Mouse (Mus musculus): ENCODE measurements around the gene Lgmn. TPM values are rescaled to one million over a fixed set of nuclear protein-coding genes. Genes with fewer than 3 reads are reported as not detected.

Gene Lgmn
- polyA plus RNA-seq, 1 experiment from 2014 or later = 46.5 TPM

- H3K4me1 ChIP-seq = no peaks in the 10 kb centered on the region
- no peaks in the 10 kb centered on the region; the same call in 1 of the 2 replicates for H3K36me3 ChIP-seq
- WGBS = 89% methylated on average over 10 of the region's 10 CpGs
- H3K27me3 ChIP-seq (ENCODE audit: low read depth, poor library complexity, severe bottlenecking) = no peaks in the 10 kb centered on the region
- DNase-seq (ENCODE audit: low spot score) = no peak
- H3K4me3 ChIP-seq = no peak overlapping the region
- H3K27ac ChIP-seq (replicated peaks) = no peak overlapping the region
- no peaks in the 10 kb centered on the region for H3K9me3 ChIP-seq (replicated peaks)
Measured at GRCm38 (mm10) chr12:102354126-102354984, 85.3 kb downstream of the Lgmn start.

- Histone ChIP-seq H3K4me1 (no peaks in the 10 kb centered on the region), H3K27me3 (ENCODE audit: low read depth, poor library complexity, severe bottlenecking) (no peaks in the 10 kb centered on the region), H3K27ac (replicated peaks) (no peak overlapping the region), H3K4me3 (no peak overlapping the region), H3K36me3 (no peaks in the 10 kb centered on the region), H3K9me3 (replicated peaks) (no peaks in the 10 kb centered on the region)
- DNase-seq (ENCODE audit: low spot score) = no peak
- WGBS = 97% methylated on average over 1 of the region's 1 CpGs
Measured at GRCm38 (mm10) chr12:102350997-102351396, 88.6 kb downstream of the Lgmn start.

- Histone ChIP-seq H3K4me3 (no peak overlapping the region), H3K4me1 (no peaks in the 10 kb centered on the region), H3K9me3 (replicated peaks) (no peaks in the 10 kb centered on the region), H3K27ac (replicated peaks) (no peak overlapping the region), H3K36me3 (no peaks in the 10 kb centered on the region), H3K27me3 (ENCODE audit: low read depth, poor library complexity, severe bottlenecking) (no peaks in the 10 kb centered on the region)
- DNase-seq (ENCODE audit: low spot score) = no peak
- WGBS = 93% methylated on average over 6 of the region's 6 CpGs
Measured at GRCm38 (mm10) chr12:102348447-102348846, 91.2 kb downstream of the Lgmn start.

DNA sequence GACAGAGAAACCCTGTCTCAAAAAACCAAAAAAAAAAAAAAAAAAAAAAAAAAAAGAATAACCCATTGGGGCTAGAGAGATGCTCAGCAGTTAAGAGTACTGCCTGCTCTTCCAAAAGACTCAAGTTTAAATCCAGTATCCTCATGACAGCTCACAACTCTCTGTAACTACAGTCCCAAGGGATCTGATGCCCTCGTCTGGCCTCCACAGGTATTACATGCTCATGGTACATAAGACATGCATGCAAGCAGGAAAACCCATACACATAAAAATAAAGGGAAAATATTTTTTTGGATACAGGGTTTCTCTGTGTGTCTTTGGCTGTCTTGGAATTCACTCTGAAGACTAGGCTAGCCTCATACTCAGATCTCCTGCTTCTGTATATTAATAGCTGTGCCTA is 93.1 kb downstream of the Lgmn start:
- WGBS = 5% methylated on average over 1 of the region's 1 CpGs
- DNase-seq (ENCODE audit: low spot score) = peak; percentile 43
- no peaks in the 10 kb centered on the region for H3K36me3 ChIP-seq

GRCm38 (mm10) chr12:102345031-102345815 is 94.4 kb downstream of the Lgmn start:
- H3K27me3 ChIP-seq (ENCODE audit: low read depth, poor library complexity, severe bottlenecking) = no peaks in the 10 kb centered on the region
- no peak for DNase-seq (ENCODE audit: low spot score)
- no peaks in the 10 kb centered on the region for H3K9me3 ChIP-seq (replicated peaks)
- H3K36me3 ChIP-seq = no peaks in the 10 kb centered on the region
- H3K4me3 ChIP-seq = no peak overlapping the region
- H3K4me1 ChIP-seq = peaks cover 7% of the 10 kb centered on the region; the same call in 1 of the 2 replicates
- H3K27ac ChIP-seq (replicated peaks) = no peak overlapping the region
- 80% methylated on average over 14 of the region's 14 CpGs for WGBS

More for the DNA sequence above, 93.1 kb downstream of the Lgmn start:
- H3K27ac ChIP-seq (replicated peaks) = no peak overlapping the region
- no peaks in the 10 kb centered on the region for H3K27me3 ChIP-seq (ENCODE audit: low read depth, poor library complexity, severe bottlenecking)
- H3K9me3 ChIP-seq (replicated peaks) = no peaks in the 10 kb centered on the region
- no peak overlapping the region for H3K4me3 ChIP-seq
- peaks cover 7% of the 10 kb centered on the region; the same call in 1 of the 2 replicates for H3K4me1 ChIP-seq

Other genes starting within 250 kb of the Lgmn start
- 4.2 and 4.6 TPM in 2 replicates for gene Rin3, start 156.8 kb downstream of the Lgmn start, polyA plus RNA-seq (2016; fragmentation: Nextera tagmentation; extraction: Ambion mirVana)
- 24.6 and 30.3 TPM in 2 replicates for gene Golga5, start 29.3 kb upstream of the Lgmn start, polyA plus RNA-seq (2016; fragmentation: Nextera tagmentation; extraction: Ambion mirVana)
- gene Chga, start 115.2 kb upstream of the Lgmn start, polyA plus RNA-seq (2016; fragmentation: Nextera tagmentation; extraction: Ambion mirVana) = 14.5 and 23.7 TPM in 2 replicates